Mouse (Mus musculus) olfactory bulb, adult 2 months (tissue): Measurements from ENCODE around the gene Rreb1.

Experiments used
- CTCF ChIP-seq: fragments of 200-500 bp; IDR thresholded peaks from 2 replicates; pipeline ENCODE4 v1.5.1; 2012; ENCODE audit warnings: low read depth, mild to moderate bottlenecking, low read length, moderate library complexity; ENCODE audit not compliant: insufficient read depth
- POLR2A ChIP-seq: fragments of 200-500 bp; IDR thresholded peaks from 2 replicates; pipeline ENCODE4 v1.6.1; 2012; ENCODE audit warnings: mild to moderate bottlenecking, low read depth, low read length, moderate library complexity; ENCODE audit not compliant: insufficient read depth

- TF ChIP-seq CTCF = no peak
- TF ChIP-seq POLR2A = no peak
Measured at GRCm38 (mm10) chr13:37734501-37734900, 43.7 kb upstream of the Rreb1 start.
